Mouse (Mus musculus) gastrocnemius, adult 18-20 months (tissue): ENCODE measurements around the gene Fancd2. TPM values are rescaled to one million over a fixed set of nuclear protein-coding genes. Genes with fewer than 3 reads are reported as not detected.

Experiments
- DNase-seq: peaks from one replicate; pipeline ENCODE4 v3.0.0; 2021; ENCODE audit warnings: low spot score
- total RNA-seq, 2 experiments: library from RNA; stranded (reverse); gene quantifications; 2 replicates each; pipeline ENCODE4 v1.2.3; 2021

The Fancd2 gene
- total RNA-seq, 2 experiments from 2014 or later, result 0.09 to 0.32 TPM

DNA sequence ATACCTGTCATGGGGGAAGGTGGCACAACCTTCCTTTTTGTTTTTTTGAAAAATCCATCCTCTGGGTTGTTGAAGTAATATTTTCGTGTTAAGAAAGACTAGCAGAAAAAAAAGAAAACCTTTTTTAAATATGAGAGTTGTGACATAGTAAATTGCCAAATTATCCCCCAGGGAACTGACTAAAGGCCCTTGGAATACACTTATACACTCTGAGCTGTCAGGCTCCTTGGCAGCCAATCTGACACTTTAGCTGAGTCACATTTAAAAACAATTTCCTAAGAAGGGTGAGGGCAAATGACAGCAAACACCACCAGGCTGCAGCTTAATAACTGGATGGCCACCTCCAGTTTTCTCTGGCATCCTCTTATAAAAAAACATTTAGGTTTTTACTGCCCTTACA is 9.2 kb upstream of the Fancd2 start:
- peak; percentile 44 for DNase-seq

DNA sequence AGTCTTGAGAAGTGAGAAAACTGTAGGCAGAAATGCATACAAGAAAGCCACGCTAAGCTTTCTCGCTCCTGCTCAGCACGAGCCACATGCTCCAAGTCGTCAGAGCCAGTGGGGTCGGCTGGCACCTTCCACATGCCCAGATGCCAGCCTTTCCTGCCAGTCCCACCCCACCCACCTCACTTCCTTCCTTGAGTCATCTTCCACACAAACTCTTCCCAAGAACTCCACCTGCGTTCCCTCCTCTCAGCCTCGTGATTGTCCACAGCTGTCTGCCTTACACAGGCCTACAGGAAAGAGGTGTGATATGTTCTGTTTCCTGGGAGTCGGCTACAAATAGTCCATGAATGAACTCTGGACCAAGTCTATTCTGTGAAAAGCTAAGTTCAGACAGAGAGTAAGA is 8.1 kb upstream of the Fancd2 start:
- DNase-seq, result no peak

GRCm38 (mm10) chr6:113531840-113532404 is 440 bp downstream of the Fancd2 start:
- no peak for DNase-seq

DNA sequence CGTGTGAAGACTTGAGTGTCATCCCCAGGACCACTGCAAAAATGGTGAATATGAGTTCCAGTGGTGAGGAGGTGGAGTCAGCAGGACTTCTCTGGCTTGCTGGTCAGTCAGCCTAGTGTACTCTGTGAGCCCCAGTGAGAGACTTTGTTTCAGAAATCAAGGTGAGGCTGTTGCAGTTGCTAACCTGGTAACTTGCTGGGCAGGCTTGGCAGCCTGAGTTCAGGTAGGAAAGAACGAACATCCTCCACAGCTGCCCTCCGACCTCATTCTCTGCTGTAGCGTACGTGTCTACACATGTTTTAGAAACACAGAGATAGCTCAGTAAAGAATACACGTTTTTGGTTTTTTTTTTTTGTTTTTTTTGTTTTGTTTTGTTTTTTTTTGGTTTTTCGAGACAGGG is 3.4 kb downstream of the Fancd2 start:
- no peak for DNase-seq

GRCm38 (mm10) chr6:113541610-113542009 is 10.1 kb downstream of the Fancd2 start:
- DNase-seq, result no peak

GRCm38 (mm10) chr6:113543906-113544481 is 12.5 kb downstream of the Fancd2 start:
- no peak for DNase-seq

- no peak for DNase-seq
These were observed 28.3 kb downstream of the Fancd2 start for GRCm38 (mm10) chr6:113559736-113560135.

GRCm38 (mm10) chr6:113564557-113564956 is 33.1 kb downstream of the Fancd2 start:
- DNase-seq, result no peak

- DNase-seq, result no peak
These were observed 44.6 kb downstream of the Fancd2 start for GRCm38 (mm10) chr6:113576044-113576443.

DNA sequence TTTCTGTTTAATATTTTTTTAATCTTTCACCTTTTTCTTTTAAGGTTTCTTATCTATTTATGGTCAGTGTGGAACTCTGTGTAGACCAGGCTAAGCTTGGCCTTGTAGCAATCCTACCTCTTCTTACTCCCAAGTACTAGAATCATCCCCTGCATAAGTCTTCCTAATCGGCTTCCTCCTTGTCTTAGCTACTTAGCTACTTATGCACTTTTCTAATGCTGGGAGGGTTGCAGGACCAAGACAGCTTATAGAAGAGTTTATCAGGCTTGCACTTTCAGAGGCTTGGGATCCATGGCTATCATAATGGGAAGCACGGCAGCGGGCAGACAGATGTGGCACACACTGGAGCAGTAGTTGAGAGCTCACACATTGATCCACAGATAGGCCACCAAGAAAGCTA is 47.8 kb downstream of the Fancd2 start:
- no peak for DNase-seq

DNA sequence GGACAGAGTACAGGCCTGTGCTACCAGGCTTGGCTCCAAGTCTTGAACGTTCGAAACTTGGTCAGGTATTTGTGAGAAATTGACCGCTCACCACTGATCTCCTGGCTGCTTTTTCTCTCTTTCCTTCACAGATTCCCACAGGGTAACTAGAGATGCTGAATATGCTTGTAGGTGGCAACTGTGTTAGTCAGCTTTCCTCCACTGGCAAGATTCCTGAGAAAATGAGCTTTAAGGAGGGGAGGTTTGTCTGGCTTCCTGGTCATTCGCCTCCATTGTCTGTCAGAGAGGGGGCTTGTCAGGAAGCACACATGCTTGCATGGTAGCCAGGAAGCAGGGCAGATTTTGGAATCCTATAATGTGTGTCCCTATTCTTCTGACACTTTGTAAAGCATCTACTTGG is 51.5 kb downstream of the Fancd2 start:
- no peak for DNase-seq

- DNase-seq, result no peak
These were observed 53.6 kb downstream of the Fancd2 start for GRCm38 (mm10) chr6:113585065-113585464.

DNA sequence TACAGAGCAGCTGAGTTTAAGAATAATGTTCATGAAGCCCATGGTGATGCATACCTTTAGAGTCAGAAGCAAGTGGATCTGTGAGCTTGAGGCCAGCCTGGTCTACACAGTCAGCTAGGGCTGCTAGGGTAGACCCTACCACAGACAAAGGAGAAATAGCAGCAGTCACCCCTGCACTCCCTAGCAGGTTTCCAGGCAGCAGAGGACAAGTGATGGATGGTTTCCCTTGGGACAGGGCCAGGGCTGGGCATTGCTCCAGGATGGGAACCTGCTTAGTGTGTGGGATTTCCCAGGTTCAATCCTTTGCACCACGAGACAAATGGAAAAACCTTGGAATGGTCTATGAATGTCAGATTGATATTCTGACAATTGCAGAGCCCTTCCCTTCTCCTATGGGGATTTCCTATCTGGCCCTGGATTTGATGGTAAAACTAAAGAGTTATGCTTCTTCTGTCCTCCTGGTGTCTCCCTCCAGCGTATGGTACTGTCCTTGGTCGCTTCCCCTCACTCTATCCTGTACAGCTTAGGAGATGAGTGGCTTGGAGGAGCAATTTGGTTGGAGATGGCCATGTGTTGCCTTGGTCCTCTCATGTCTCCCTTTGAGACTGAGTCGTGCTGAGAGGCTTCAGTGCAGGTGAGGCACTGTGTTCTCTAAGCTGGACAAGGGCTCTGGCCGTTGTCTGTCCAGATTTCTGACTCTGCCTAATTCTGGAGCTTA is 55.1 kb downstream of the Fancd2 start:
- no peak for DNase-seq

GRCm38 (mm10) chr6:113592637-113593036 is 61.2 kb downstream of the Fancd2 start:
- no peak for DNase-seq

- DNase-seq, result no peak
These were observed 66.5 kb downstream of the Fancd2 start for GRCm38 (mm10) chr6:113597945-113598344.

DNA sequence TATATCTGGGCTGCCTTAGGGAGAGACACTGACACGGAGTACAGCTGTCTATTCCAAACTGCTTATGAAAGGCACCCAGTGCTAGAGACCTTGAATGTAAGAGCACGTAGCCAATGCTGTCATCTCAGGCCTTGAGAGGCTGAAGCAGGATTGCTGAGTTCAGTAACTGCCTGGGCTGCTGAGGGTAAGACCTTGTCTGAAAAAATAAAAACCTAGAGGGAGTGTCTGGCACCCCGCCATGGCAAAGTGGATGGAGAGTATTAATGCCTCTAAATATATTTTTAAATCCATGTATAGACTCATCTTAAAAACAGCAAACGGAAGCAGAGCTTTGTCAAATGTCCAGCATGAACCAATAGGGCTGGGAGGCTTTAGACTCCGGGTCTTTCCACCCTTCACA is 68.4 kb downstream of the Fancd2 start:
- DNase-seq, result no peak

GRCm38 (mm10) chr6:113600543-113601139 is 69.2 kb downstream of the Fancd2 start, which contains the start of gene Fancd2os:
Gene Fancd2os, minus strand, starts transcription at chr6:113600715.
- no peak for DNase-seq

GRCm38 (mm10) chr6:113602821-113603220 is 71.3 kb downstream of the Fancd2 start:
- no peak for DNase-seq

DNA sequence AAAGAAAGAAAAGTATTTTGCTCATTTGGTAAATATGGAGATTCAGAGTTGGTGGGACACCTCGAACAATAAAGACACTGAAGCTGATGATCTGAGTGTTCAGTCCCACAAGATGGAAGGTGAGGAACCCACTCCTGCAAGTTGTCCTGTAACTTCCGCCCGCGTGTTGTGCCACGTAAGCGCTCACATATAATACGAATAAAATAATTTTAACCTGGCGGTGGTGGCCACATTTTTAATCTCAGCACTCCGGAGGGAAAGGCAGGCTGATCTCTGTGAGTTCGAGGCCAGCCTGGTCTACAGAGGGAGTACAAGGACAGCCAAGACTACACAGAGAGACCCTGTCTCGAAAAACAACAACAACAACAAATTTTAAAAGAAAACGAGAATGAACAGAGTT is 72.5 kb downstream of the Fancd2 start:
- no peak for DNase-seq

GRCm38 (mm10) chr6:113604432-113605223 is 73.1 kb downstream of the Fancd2 start, which contains the start of gene Brk1:
Gene Brk1, plus strand, starts transcription at chr6:113604772.
- peak; percentile 80 for DNase-seq

DNA sequence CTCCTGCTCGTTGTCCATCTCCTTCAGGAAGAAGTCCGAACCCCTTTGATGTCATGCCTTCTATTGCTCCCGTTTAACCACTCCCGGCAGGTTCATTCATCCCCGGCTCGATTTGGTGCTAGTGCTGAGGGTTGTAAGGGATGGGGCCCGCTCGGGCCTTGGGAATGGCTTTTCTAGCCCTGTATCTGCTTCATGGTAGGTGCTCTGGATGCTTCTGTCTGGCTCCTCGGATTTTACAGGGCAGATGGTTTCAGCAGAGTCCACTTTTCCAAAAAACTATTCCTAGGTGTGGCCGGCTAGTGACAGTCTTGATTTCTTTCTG is 73.7 kb downstream of the Fancd2 start:
- no peak for DNase-seq

GRCm38 (mm10) chr6:113608871-113609270 is 77.4 kb downstream of the Fancd2 start:
- no peak for DNase-seq
